Comparison of ENCODE assay signal across 8 mouse cellular contexts in the genomic region with DNA sequence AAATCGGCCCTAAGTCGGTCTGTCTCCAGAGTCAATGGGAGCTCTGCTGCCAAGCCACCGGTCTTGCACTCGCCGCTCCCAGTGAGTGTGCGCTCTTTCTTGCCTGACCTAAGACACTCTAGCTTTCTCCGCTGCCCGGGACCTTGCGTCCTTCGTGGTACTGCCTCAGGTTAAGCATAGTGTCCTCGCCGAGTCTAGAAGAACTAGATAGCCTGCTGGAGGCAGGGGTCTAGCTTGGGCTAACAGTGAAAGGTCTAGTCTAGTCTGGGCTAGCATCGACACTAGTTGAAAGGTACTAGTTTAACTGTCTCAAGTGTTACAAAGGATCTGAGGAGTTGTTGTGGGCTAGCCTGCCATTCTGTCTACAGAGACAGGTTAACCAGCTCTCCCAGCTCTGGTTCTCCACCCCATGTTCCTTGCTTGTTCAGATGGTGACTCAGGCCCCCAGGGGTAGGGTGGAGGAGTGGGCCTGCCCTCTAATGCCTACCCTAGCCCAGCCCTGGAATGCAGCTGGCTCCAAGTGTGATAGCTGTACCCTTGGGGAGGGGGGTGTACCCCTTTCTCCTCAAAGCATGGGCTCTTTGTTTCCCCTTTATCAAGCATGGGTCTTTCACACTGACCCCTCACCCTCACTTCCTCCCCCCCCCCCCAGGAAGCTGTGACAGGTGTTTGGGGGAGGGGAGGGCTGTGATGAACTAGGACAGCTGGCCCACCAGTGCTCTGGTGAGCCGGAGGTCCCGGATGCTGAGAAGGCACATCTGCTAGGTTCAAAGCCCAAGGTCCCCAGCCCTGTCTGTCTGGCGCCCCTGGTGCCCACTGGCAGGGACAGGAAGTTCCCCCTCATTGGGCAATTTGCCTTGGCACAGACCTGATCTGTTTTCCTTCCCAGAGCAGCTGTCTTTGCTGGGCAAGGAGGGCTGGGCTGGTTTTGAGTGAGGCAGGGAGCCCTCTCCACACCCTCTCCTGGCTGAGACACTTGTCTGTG. TPM values are rescaled to one million over a fixed set of nuclear protein-coding genes. Genes with fewer than 3 reads are reported as not detected.
DNase-seq lines count a peak whose midpoint lies in the region; ATAC-seq and TF ChIP-seq lines count a peak whose summit lies in the region.

A gene (minus strand): TSS at position 934 of the 985 bp plus-strand sequence.

- no peak for TF ChIP-seq EP300 in heart, postnatal 0 days (IDR thresholded peaks at IDR 0.05; ENCODE audit: low read depth)

- no peaks in the 10 kb centered on the region for H3K27me3 ChIP-seq in C2C12 (ENCODE audit: control insufficient read depth, insufficient read depth, insufficient read length)
- no peaks in the 10 kb centered on the region for H3K27me3 ChIP-seq in heart, postnatal 0 days (ENCODE audit: control insufficient read depth, insufficient read depth, low read length)
- no peaks in the 10 kb centered on the region for H3K27me3 ChIP-seq in neural tube, embryonic 14.5 days (ENCODE audit: control insufficient read depth, insufficient read depth, low read length)

- peak within 1 kb of the TSS; percentile 98 for H3K4me2 ChIP-seq in heart, postnatal 0 days (ENCODE audit: low read depth, low read length)
- H3K4me2 ChIP-seq in neural tube, embryonic 14.5 days (ENCODE audit: low read depth, low read length), result peak within 1 kb of the TSS; percentile 90

- DNase-seq in adipocyte (ENCODE audit: low spot score), result peak; percentile 89
- peak; percentile 76 for DNase-seq in heart, postnatal 0 days (ENCODE audit: low spot score)
- peak; percentile 70 to 81 for DNase-seq in kidney, postnatal 4 days
- peak; percentile 50 for DNase-seq in lung, adult 2 months
- DNase-seq in urinary bladder, postnatal 14 days (ENCODE audit: low spot score), result peak; percentile 72

- TF ChIP-seq POLR2A in embryonic fibroblast, embryonic 13.5 days (IDR thresholded peaks at IDR 0.05; ENCODE audit: low read depth, low read length), result peak; percentile 41; the same call in 1 of the 2 replicates
- peak; percentile 15; the same call in 1 of the 2 replicates for TF ChIP-seq POLR2A in lung, adult 2 months (IDR thresholded peaks at IDR 0.05; ENCODE audit: borderline replicate concordance, extremely low read depth, low read depth, low read length)

- H3K9me3 ChIP-seq in heart, postnatal 0 days (replicated peaks; ENCODE audit: control insufficient read depth, low read length), result no peaks in the 10 kb centered on the region
- no peaks in the 10 kb centered on the region for H3K9me3 ChIP-seq in neural tube, embryonic 14.5 days (ENCODE audit: control insufficient read depth, low read length)

- peak; percentile 29 for TF ChIP-seq CTCF in C2C12 (IDR thresholded peaks at IDR 0.05; ENCODE audit: control insufficient read depth, insufficient read depth, insufficient read length)
- no peak for TF ChIP-seq CTCF in embryonic fibroblast, embryonic 13.5 days (IDR thresholded peaks at IDR 0.05; ENCODE audit: borderline replicate concordance, insufficient read depth, low read length)
- peak; percentile 38 for TF ChIP-seq CTCF in heart, postnatal 0 days (IDR thresholded peaks at IDR 0.05; ENCODE audit: low read depth)
- TF ChIP-seq CTCF in lung, adult 2 months (IDR thresholded peaks at IDR 0.05; ENCODE audit: insufficient read depth, low read length), result 0 out of 2 replicates have a peak, but pooled peaks have one; percentile 14

- no peak for ATAC-seq in heart, postnatal 0 days (ENCODE audit: insufficient read depth, low read depth)
- ATAC-seq in neural tube, embryonic 14.5 days (ENCODE audit: low read depth), result no peak

- WGBS in heart, postnatal 0 days, result 0% methylated on average over 16 of the region's 16 CpGs
- under 1% methylated on average over 16 of the region's 16 CpGs for WGBS in lung, adult 2 months
- WGBS in neural tube, embryonic 14.5 days, result under 1% methylated on average over 16 of the region's 16 CpGs

- H3K9ac ChIP-seq in heart, postnatal 0 days (replicated peaks; ENCODE audit: low read depth, low read length), result peak within 1 kb of the TSS; percentile 81
- peak within 1 kb of the TSS; percentile 81 for H3K9ac ChIP-seq in neural tube, embryonic 14.5 days (replicated peaks; ENCODE audit: low read depth, low read length)

- peak within 1 kb of the TSS; percentile 99 for H3K4me3 ChIP-seq in C2C12 (ENCODE audit: insufficient read depth, poor library complexity, severe bottlenecking)
- H3K4me3 ChIP-seq in embryonic fibroblast, embryonic 13.5 days (ENCODE audit: insufficient read depth, low read length), result peak within 1 kb of the TSS; percentile 98
- peak within 1 kb of the TSS; percentile 77 for H3K4me3 ChIP-seq in heart, postnatal 0 days (ENCODE audit: low read depth, low read length)
- peak within 1 kb of the TSS; percentile 61 for H3K4me3 ChIP-seq in lung, adult 2 months (replicated peaks; ENCODE audit: extremely low read depth, low read depth, low read length)
- peak within 1 kb of the TSS; percentile 78 for H3K4me3 ChIP-seq in neural tube, embryonic 14.5 days (ENCODE audit: low read depth, low read length)

- H3K79me2 ChIP-seq in C2C12 (ENCODE audit: control insufficient read depth, insufficient read depth), result peaks cover 58% of the 10 kb centered on the region

- H3K79me3 ChIP-seq in C2C12 (ENCODE audit: low read depth), result peaks cover 31% of the 10 kb centered on the region

- peaks cover 27% of the 10 kb centered on the region for H3K36me3 ChIP-seq in C2C12 (ENCODE audit: control insufficient read depth, insufficient read depth)
- peaks cover 15% of the 10 kb centered on the region for H3K36me3 ChIP-seq in heart, postnatal 0 days (replicated peaks; ENCODE audit: control insufficient read depth, insufficient read depth, low read length)
- peaks cover 14% of the 10 kb centered on the region for H3K36me3 ChIP-seq in neural tube, embryonic 14.5 days (ENCODE audit: control insufficient read depth, insufficient read depth, low read length)

- peaks cover 15% of the 10 kb centered on the region for H3K4me1 ChIP-seq in embryonic fibroblast, embryonic 13.5 days (ENCODE audit: control insufficient read depth, insufficient read depth, low read length)
- peaks cover 23% of the 10 kb centered on the region for H3K4me1 ChIP-seq in heart, postnatal 0 days (ENCODE audit: control insufficient read depth, insufficient read depth)
- H3K4me1 ChIP-seq in lung, adult 2 months (ENCODE audit: control insufficient read depth, insufficient read depth, low read length), result peaks cover 17% of the 10 kb centered on the region
- H3K4me1 ChIP-seq in neural tube, embryonic 14.5 days (ENCODE audit: control insufficient read depth, insufficient read depth, low read length), result peaks cover 30% of the 10 kb centered on the region

- peak within 1 kb of the TSS; percentile 90 for H3ac ChIP-seq in C2C12 (ENCODE audit: control insufficient read depth, insufficient read length, low read depth)

- H3K27ac ChIP-seq in embryonic fibroblast, embryonic 13.5 days (ENCODE audit: insufficient read depth, low read length), result peak within 1 kb of the TSS; percentile 84
- peak within 1 kb of the TSS; percentile 86 for H3K27ac ChIP-seq in heart, postnatal 0 days (ENCODE audit: low read depth)
- peak within 1 kb of the TSS; percentile 92 for H3K27ac ChIP-seq in neural tube, embryonic 14.5 days (ENCODE audit: low read depth, low read length)

TF ChIP-seq in C2C12, 6 proteins besides CTCF, POLR2A, EP300 and RAD21:
- TF ChIP-seq MYOD1 (IDR thresholded peaks at IDR 0.05; ENCODE audit: control insufficient read depth, insufficient read length, low read depth), result peak; percentile 96
- TF ChIP-seq CEBPB (IDR thresholded peaks at IDR 0.05; ENCODE audit: low read depth), result peak; percentile 79
- TF ChIP-seq MYOG (IDR thresholded peaks at IDR 0.05; ENCODE audit: control insufficient read depth, extremely low read depth, insufficient read length), result no peak

RNA-seq across cellular contexts. Expression of the gene that starts here (rescaled TPM):
- polyA plus RNA-seq in C2C12 (2012; fragmentation: generic; extraction: Trizol), result 51.7 TPM
- polyA plus RNA-seq in embryonic fibroblast, embryonic 13.5 days (2011; ENCODE audit: insufficient read length, low read depth, missing spikeins), result 56.2 and 69.3 TPM in 2 replicates
- total RNA-seq in heart, postnatal 0 days (2014; rRNA removed; ENCODE audit: low replicate concordance), result 24.9 and 46.0 TPM in 2 replicates
- 8.3 and 8.6 TPM in 2 replicates for polyA plus RNA-seq in heart, postnatal 0 days (2015; fragmentation: Nextera tagmentation; extraction: Ambion mirVana)
- 109 and 124 TPM in 2 replicates for polyA plus RNA-seq in lung, adult 2 months (2012; rRNA removed)
- 7.6 and 17.6 TPM in 2 replicates for polyA plus RNA-seq in neural tube, embryonic 14.5 days (2014; fragmentation: Nextera tagmentation; extraction: Ambion mirVana)
